Mouse (Mus musculus) ovary, postnatal 14 days (tissue): ENCODE results near the gene Srcin1.

Experiments used
- DNase-seq: peaks from one replicate; pipeline ENCODE4 v3.0.0; 2022; ENCODE audit warnings: low spot score

Srcin1 gene

DNA sequence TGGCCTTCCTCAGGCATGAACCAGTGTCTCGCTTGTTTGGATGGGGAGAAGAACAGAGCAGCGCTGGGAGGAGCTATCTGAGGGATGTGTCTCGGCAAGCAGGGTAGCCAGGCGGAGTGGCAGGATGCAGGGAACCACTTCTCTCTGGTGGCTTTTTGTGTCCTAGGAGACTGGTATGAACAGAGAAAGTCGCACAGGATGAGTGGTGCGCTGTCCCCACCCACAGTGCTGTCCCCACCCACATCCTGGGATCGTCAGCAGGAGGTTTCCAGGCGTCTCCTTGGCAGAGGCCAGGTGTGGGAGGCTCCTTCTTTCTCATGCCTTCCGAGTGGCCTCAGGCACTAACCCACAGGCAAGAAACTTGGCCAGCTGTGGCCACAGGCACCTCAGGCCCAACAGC lies 73.6 kb downstream of the Srcin1 start:
- DNase-seq: no peak

DNA sequence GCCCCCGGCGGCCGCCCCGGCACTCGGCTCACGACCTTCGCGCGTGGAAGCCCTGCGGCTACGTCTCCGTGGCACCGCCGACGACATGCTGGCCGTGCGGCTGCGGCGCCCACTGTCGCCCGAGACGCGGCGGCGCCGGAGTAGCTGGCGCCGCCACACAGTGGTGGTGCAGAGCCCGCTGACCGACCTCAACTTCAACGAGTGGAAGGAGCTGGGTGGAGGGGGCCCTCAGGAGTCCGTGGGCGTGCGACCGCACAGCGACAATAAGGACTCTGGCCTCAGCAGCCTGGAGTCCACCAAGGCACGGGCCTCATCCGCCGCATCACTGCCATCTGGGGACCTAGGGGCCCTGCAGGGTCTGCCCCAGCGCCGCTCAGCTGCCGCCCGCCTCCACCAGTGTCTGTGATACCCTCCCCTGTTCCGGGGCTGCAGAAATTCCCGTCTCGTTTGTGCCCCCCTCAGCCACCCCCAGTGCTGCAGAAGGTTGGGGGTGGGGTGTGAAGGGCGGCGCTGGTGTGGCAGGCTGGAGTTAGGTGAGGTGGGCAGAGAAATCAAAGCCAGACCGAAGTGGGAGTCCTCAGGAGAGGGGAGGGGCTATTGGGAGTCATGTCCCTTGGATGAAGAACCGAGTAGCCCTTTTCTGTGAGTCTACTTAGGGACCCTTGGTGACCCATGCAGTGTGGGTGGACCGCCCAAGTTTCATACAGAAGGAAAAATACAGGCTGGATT lies 75.1 kb downstream of the Srcin1 start:
- DNase-seq: no peak

DNA sequence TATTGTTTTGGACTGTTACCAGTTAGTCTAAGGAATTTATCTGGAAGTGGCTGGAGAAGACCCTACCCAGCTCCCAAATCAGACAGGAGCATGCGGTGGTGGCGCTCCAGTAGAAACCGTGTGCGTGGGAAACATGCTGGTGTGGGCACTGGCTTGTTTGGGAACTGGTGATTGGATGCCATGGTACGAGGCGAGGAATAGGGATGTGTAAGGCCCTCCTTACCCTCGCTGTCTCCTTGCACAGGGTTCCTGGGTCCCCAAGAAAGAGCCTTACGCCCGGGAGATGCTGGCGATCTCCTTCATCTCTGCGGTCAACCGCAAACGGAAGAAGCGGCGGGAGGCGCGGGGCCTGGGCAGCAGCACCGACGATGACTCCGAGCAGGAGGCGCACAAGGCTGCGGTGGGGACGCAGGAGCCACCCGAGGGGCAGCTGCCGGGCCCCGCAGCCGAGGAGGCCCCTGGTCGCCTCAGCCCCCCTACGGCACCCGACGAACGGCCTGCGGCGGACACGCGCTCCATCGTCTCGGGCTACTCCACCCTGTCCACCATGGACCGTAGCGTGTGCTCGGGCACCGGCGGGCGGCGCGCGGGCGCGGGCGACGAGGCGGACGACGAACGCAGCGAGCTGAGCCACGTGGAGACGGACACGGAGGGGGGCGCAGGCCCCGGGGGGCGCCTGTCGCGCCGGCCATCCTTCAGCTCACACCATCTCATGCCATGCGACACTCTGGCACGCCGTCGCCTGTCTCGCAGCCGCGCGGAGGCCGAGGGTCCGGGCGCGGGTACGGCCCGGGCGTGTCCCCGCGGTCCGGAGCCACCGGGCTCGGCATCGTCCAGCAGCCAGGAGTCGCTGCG lies 75.9 kb downstream of the Srcin1 start, which contains the start of gene 4933428G20Rik:
Gene 4933428G20Rik (minus strand): TSS at position 476 of the 855 bp plus-strand sequence.
- no peak for DNase-seq

DNA sequence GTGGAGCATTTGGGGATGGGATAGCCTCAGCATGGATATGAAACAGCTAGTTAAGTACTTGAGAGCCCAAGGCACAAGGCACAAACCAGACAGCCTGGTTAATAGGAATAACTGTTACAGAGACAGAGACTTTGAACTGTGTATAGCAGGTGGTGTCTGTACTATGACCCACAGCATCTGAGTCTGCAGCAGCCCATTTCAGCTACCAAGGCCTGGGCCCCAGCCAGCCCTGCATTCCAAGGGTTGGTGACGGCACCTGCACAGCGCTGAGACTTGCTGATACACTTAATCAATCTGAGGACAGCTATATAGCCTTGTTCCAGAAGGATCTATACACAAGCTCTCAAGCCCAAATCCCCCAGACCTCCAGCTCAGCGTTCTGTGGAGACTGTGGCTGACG lies 78.4 kb downstream of the Srcin1 start:
- no peak for DNase-seq

GRCm38 (mm10) chr11:97492836-97493235 lies 83.2 kb downstream of the Srcin1 start:
- DNase-seq: no peak

GRCm38 (mm10) chr11:97491640-97492039 lies 84.3 kb downstream of the Srcin1 start:
- DNase-seq: no peak

- peak; percentile 70 for DNase-seq
These were observed 86.2 kb downstream of the Srcin1 start for GRCm38 (mm10) chr11:97489589-97490324.

GRCm38 (mm10) chr11:97487656-97488055 lies 88.3 kb downstream of the Srcin1 start:
- DNase-seq: no peak

DNA sequence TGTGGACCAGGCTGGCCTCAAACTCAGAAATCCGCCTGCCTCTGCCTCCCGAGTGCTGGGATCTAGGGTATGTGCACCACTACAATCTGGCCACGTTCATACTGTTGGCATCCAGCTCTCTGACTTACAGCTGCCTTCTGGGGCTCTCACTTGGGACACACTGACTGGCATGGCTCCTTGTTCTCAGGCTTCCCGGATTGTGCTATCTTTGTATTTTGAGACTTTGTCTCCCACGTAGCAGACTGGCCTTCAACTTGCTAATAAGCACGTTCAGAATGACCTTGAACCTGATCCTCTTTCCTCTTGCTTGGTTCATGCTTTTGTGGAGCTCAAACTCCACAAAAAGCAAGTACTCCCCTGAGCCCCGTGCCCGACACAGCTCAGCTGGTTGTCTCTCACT lies 90.3 kb downstream of the Srcin1 start:
- DNase-seq: no peak

DNA sequence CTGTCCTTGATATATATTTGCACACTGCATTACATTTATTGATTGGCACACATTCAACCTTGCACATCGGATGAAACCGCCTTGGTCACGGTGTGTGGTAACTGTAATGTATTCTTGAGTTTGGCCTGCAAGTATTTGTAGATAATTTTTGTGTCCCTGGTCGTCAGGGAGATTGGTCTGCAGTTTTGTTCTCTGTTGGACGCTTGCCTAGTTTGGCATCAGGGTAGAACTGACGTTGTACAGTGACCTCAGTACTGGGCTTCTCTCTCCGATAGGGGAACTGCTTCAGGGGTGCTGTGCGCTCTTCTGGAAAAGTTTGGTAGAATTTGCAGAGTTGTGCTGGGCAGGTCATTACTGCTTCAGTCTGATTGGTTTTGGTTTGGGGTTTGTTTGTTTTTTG lies 96.2 kb downstream of the Srcin1 start:
- no peak for DNase-seq

DNA sequence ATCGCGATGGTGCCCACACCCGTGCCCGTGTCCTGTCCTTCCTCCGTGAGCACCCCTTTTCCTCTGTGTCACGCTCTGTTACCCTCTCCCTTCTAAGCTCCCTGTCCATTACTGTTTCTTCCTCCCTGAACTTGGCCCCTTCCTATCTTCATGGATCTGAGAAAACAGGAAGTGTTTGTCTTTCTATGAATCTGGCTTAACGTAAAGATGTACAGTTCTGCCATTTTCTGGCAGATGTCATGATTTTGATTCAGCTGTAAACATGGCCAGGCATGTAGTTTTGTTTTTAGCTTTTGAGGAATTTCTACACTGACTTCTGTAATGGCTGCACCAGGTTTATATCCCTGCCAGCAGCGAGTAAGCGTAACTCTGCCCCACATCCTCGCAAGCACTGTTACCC lies 96.9 kb downstream of the Srcin1 start:
- no peak for DNase-seq

DNA sequence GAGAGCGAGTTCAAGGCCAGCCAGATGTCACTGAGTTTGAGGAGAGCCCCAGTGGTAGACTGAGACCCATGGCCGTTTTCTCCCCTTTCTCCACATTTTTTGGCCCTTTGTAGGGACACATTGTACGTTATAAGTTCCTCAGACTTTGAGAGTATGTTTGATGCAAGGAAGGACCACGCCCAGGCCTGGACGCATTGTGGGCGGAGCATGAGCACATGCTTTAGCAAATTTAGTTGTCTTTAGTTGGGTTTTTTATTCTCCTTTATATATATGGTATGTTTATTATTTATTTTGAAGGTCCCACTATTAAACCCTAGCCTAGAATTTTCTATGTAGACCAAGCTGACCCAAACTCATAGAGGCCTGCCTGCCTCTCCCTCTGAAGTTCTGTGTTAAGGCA lies 97.6 kb downstream of the Srcin1 start:
- no peak for DNase-seq

- no peak for DNase-seq
These were observed 98.6 kb downstream of the Srcin1 start for GRCm38 (mm10) chr11:97477431-97477830.

DNA sequence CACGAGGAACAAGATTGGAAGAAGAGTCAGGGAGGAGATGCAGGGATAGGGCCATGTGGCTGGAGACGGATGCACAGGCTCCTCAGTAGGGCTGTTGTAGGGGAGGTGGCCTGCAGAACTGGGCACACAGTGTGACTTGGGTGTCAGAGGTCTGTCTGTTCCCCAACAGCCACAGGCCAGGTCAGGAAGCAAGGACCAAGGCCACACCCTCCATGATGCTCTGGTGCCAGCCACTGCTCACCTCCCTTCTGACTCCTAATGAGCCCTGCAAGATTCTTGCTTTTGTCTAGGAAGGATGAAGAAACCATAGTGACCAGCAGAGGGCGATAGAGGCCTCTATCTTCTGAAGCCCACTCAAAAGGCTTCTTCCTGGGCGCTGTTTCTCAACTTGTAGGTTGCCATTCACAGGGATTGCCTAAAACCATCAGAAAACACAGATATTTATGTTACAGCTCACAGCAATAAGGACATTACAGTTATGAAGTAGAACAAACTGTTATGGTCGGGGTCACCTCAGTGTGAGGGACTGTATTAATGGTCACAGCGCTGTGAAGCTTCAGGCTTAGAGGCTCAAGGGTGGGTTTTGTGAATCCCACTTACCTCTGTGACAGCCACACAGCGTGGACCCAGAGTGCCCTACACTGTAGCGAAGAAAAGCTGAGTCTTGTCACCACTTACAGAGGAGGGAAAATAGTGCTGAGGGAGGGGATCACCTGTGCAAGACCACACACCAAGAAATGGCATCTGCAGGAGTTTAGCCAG lies 99.5 kb downstream of the Srcin1 start:
- DNase-seq: peak; percentile 54

DNA sequence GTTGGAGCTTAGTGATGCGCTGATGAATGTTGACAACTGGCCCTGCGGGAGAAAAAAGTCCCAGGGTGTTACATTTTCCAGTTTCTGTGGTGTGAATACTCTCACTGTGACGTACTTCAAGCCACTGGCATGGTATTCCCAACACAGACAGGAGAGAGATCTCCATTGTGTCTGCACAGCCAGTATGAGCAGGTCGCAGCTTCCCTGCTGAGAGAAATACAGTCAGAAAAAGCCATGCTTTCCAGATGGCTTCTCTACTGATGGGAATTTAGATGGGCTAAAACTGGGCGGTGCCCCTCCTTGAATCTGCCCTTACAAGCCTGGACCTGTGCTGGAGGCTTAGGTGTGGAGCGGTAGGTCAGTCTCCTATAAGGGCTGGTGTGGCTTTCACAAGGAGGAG lies 104.7 kb downstream of the Srcin1 start:
- DNase-seq: no peak

DNA sequence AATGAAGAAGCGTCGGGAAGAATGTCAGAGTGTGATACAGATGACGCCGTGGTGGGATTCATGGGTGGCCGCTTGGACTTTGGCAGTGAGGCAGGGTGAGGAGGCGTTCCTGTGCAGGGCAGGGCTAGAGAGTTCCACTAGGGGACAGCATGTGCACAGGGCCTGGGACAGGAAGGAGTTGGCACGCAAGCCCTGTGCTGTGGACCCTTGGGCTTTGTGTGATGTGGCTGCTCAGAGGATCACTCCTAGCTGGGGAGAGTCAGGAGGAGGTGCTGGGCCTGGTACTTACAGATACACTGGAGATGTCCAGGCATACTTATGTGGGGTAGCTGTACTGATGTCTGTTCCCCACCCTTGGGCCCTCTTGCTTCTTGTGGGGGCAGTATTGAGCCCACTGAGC lies 106.2 kb downstream of the Srcin1 start:
- no peak for DNase-seq

DNA sequence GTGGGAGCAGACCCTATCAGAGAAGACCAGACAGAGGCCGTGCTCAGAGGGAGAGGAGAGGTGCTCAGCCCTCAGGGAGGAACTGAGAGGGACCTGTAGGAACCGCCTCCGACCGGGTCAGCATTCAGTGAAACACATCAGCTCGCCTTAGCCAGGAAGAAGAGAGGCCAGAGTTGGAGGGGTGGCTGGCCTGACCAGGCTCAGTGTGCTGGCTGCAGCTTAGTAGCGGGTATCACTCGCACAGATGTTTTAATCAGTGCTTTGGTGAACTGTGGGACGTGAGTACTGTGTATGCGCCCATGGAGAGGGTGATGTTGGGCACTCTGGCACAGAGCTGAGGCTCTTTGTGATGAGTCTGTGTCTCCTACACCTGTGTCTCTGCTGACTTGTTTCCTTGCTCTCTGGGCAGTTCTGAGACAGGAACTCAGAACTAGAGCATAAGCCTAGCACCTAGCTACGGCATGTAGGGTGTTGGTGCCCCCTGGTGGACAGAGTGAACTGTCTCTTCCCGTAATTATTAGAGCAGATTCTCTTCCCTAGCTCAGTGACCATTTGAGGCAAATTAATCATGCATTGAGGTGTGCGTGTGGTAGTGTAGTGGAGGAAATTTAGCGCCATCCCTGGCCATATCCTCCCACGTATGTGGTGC lies 107.2 kb downstream of the Srcin1 start:
- peak; percentile 85 for DNase-seq

DNA sequence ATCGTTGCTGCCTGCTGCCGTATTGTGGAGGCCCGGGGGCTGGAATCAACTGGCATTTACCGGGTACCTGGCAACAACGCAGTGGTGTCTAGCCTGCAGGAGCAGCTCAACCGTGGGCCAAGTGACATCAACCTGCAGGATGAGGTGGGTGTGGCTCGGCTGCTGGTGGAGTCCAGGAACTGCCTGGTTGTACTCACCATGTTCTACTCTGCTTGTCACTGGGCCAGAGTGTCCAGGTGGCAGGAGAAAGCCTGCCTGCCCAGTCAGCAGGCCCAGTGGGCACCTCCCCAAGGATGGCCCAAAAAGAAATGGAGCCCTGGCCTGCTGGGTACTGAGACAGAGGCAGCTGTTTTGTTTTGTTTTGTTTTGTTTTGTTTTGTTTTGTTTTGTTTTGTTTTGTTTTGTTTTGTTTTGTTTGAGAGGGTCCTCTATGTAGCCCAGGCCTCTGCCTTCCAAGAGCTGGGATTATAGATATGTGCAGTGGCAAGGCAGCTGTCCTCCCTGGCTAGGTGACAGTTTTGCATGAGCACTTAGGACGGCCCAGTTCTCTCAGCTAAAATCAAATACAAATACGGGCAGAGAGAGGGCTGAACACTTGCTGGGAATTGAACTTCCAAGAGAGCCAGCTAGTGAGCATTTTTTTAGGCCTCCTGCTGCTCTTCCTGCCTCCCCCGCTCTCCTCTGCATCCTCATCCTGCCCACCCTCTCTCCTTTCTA lies 109.4 kb downstream of the Srcin1 start:
- no peak for DNase-seq

DNA sequence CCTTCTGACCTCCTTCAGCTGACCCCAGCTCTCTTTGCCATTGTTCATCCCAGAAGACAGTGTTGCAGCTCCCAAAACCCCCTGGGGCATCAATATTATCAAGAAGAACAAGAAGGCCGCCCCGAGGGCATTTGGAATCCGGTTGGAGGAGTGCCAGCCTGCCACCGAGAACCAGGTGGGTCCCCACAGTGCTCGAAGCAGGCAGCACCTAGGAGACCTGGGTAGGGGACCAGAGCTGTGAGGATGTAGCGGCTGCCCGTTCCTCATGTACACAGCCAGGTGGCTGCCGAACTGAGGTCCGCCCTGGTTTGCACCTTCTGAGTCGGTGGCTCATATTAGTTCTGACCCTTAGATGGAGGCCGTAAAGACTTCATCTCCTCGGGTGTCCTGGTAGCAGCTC lies 110.0 kb downstream of the Srcin1 start:
- no peak for DNase-seq

- no peak for DNase-seq
These were observed 112.0 kb downstream of the Srcin1 start for GRCm38 (mm10) chr11:97463991-97464390.

GRCm38 (mm10) chr11:97463166-97463565 lies 112.8 kb downstream of the Srcin1 start:
- no peak for DNase-seq
